Mouse (Mus musculus) ES-Bruce4 (cell line): ENCODE measurements around the gene Map2k3.

Source experiments
- CTCF ChIP-seq: IDR thresholded peaks from one replicate; pipeline ENCODE4 v1.8.1; 2011; ENCODE audit warnings: low read depth, low read length
- EP300 ChIP-seq: IDR thresholded peaks from 2 replicates; pipeline ENCODE4 v1.6.1; 2011; ENCODE audit warnings: low read depth, low read length; ENCODE audit not compliant: insufficient read depth
- POLR2A ChIP-seq: IDR thresholded peaks from one replicate; pipeline ENCODE4 v1.8.1; 2011; ENCODE audit warnings: low read length; ENCODE audit not compliant: insufficient read depth

- TF ChIP-seq POLR2A (no peak), CTCF (no peak), EP300 (no peak)
Observed at GRCm38 (mm10) chr11:60942263-60943015, 10.6 kb downstream of the Map2k3 start.
